Mouse (Mus musculus) G1E (cell line): ENCODE results near the gene Ttll11.

Source experiments
- CTCF ChIP-seq: IDR thresholded peaks from 2 replicates; pipeline ENCODE4 v1.5.1; 2012; ENCODE audit warnings: low read depth, low read length, inconsistent platforms, mixed read lengths
- GATA1 ChIP-seq: IDR thresholded peaks from 2 replicates; pipeline ENCODE4 v1.6.1; 2012; ENCODE audit warnings: borderline replicate concordance, low read length, inconsistent platforms, mixed read lengths
- GATA2 ChIP-seq: IDR thresholded peaks from 2 replicates; pipeline ENCODE4 v1.6.1; 2012; ENCODE audit warnings: low read depth, low read length, inconsistent platforms, borderline replicate concordance

GRCm38 (mm10) chr2:35718003-35718500, 261.7 kb downstream of the Ttll11 start:
- TF ChIP-seq GATA2: no peak
- no peak for TF ChIP-seq CTCF
- no peak for TF ChIP-seq GATA1
